In the genomic region with DNA sequence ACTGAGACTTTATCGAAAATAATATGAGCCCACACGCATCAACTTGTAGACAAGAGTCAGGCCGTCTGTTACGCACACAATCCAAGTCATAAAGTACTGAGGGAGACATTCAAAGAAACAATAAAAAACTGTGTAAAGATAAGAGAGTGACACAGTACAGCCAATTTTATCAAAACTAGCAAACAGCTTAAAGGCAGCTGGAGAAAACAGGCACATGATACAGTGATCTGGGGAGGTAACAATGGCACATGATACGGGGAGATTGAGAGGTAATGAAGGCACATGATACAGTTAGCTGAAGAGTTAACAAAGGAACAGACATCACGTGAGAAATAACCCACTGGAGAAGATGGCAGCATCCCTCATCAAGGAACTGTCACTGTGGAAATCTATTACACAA, we compare ENCODE assay signal across 22 mouse cellular contexts. TPM values are rescaled to one million over a fixed set of nuclear protein-coding genes. Genes with fewer than 3 reads are reported as not detected.
DNase-seq lines count a peak whose midpoint lies in the region; ATAC-seq and TF ChIP-seq lines count a peak whose summit lies in the region.
"Had no signal": no experiment of that assay in that cellular context is flagged by ENCODE, and none has a peak within 500 bp of the region (broad histone marks: within the 10 kb centered on the region; RNA-seq: fewer than 3 reads in every experiment).

No protein-coding gene starts in this region.

- no peak for ATAC-seq in kidney, postnatal 0 days (replicated peaks; ENCODE audit: low FRiP score, low read depth)
- ATAC-seq in intestine, embryonic 15.5 days = peak; percentile 72
- peak; percentile 45 for ATAC-seq in intestine, postnatal 0 days
- ATAC-seq: activated CD4-positive, CD25-positive, alpha-beta regulatory T cell, adult 4 months; forebrain, embryonic 13.5 days; forebrain, embryonic 15.5 days; Patski had no signal

- H3K9ac ChIP-seq in kidney, postnatal 0 days (ENCODE audit: low read depth, low read length) = no peak overlapping the region
- H3K9ac ChIP-seq in MEL (ENCODE audit: control insufficient read depth, low read depth, low read length, poor library complexity, severe bottlenecking) = no peak overlapping the region
- H3K9ac ChIP-seq in intestine, embryonic 15.5 days = no peak overlapping the region
- H3K9ac ChIP-seq in intestine, postnatal 0 days (ENCODE audit: low read depth, low read length) = no peak overlapping the region
- H3K9ac ChIP-seq: embryonic facial prominence, embryonic 12.5 days; forebrain, embryonic 13.5 days; forebrain, embryonic 15.5 days had no signal

- no peak for TF ChIP-seq CTCF in kidney, postnatal 0 days (IDR thresholded peaks at IDR 0.05; ENCODE audit: low read depth)
- TF ChIP-seq CTCF in MEL (IDR thresholded peaks at IDR 0.05 in 2 of 3, conservative IDR thresholded peaks at IDR 0.05 in 1 of 3; ENCODE audit: control insufficient read depth in 1 of 3, insufficient read depth in 1 of 3, low read depth in 2 of 3, low read length in 3 of 3, poor library complexity in 1 of 3, severe bottlenecking in 1 of 3) = no peak
- no peak for TF ChIP-seq CTCF in intestine, postnatal 0 days (IDR thresholded peaks at IDR 0.05; ENCODE audit: low read depth)
- TF ChIP-seq CTCF in lung, adult 2 months (IDR thresholded peaks at IDR 0.05; ENCODE audit: insufficient read depth, low read length) = no peak

- 65% methylated on average over 6 of the region's 6 CpGs for WGBS in kidney, postnatal 0 days
- WGBS in intestine, embryonic 15.5 days = 59% methylated on average over 6 of the region's 6 CpGs
- WGBS in intestine, postnatal 0 days = 30% methylated on average over 6 of the region's 6 CpGs
- 71% methylated on average over 6 of the region's 6 CpGs for WGBS in lung, adult 2 months

- no peaks in the 10 kb centered on the region for H3K36me3 ChIP-seq in kidney, postnatal 0 days (ENCODE audit: insufficient read depth, low read length)
- peaks cover 0 to 13% of the 10 kb centered on the region in 2 experiments; a peak in 2 of 4 replicates for H3K36me3 ChIP-seq in MEL (ENCODE audit: control insufficient read depth in 1 of 2, insufficient read depth in 2 of 2, low read length in 2 of 2)
- H3K36me3 ChIP-seq in intestine, embryonic 15.5 days = no peaks in the 10 kb centered on the region
- no peaks in the 10 kb centered on the region for H3K36me3 ChIP-seq in intestine, postnatal 0 days (ENCODE audit: control insufficient read depth, insufficient read depth)
- H3K36me3 ChIP-seq: embryonic facial prominence, embryonic 10.5 days; embryonic facial prominence, embryonic 12.5 days; forebrain, embryonic 15.5 days had no signal

- TF ChIP-seq RAD21 in MEL (IDR thresholded peaks at IDR 0.05; ENCODE audit: low read depth, low read length) = no peak

- DNase-seq in kidney, postnatal 0 days (ENCODE audit: low spot score) = no peak
- no peak for DNase-seq in kidney, adult 8-10 months
- peak; percentile 56 for DNase-seq in MEL (ENCODE audit: low read depth, low spot score)
- no peak for DNase-seq in lung, adult 2 months
- DNase-seq in right cerebral cortex, adult 18-20 months = no peak
- no peak for DNase-seq in thymus, postnatal 25 days
- DNase-seq: adrenal gland, adult 8-10 months; adrenal gland, postnatal 14 days; adrenal gland, postnatal 36 days; cerebellum, adult 11-12 months; cerebellum, adult 2 months; cerebellum, adult 9-10 months; cerebellum, postnatal 10 days; cerebellum, postnatal 25 days had no signal

- peak; percentile 60 to 69 for TF ChIP-seq EP300 in MEL (IDR thresholded peaks at IDR 0.05; ENCODE audit: low read depth in 1 of 2, low read length in 2 of 2)

- H3K4me2 ChIP-seq in kidney, postnatal 0 days (ENCODE audit: low read length) = no peak overlapping the region
- no peak overlapping the region for H3K4me2 ChIP-seq in intestine, embryonic 15.5 days (replicated peaks)
- H3K4me2 ChIP-seq in intestine, postnatal 0 days (replicated peaks; ENCODE audit: low read depth) = no peak overlapping the region
- H3K4me2 ChIP-seq: embryonic facial prominence, embryonic 12.5 days; forebrain, embryonic 13.5 days; forebrain, embryonic 15.5 days had no signal

- no peaks in the 10 kb centered on the region for H3K79me2 ChIP-seq in MEL (ENCODE audit: control insufficient read depth, insufficient read depth, low read length, poor library complexity)

- no peak overlapping the region for H3K4me3 ChIP-seq in kidney, postnatal 0 days (replicated peaks; ENCODE audit: low read depth, low read length)
- no peak overlapping the region; a peak in 1 of 4 replicates for H3K4me3 ChIP-seq in MEL (ENCODE audit: control insufficient read depth in 1 of 2, insufficient read depth in 1 of 2, low read depth in 2 of 2, low read length in 2 of 2)
- H3K4me3 ChIP-seq in intestine, embryonic 15.5 days (replicated peaks) = no peak overlapping the region
- no peak overlapping the region for H3K4me3 ChIP-seq in intestine, postnatal 0 days (ENCODE audit: low read depth, low read length)
- H3K4me3 ChIP-seq in lung, adult 2 months (replicated peaks; ENCODE audit: extremely low read depth, low read depth, low read length) = no peak overlapping the region
- H3K4me3 ChIP-seq: embryonic facial prominence, embryonic 10.5 days; embryonic facial prominence, embryonic 12.5 days; forebrain, embryonic 13.5 days; forebrain, embryonic 15.5 days had no signal

- 0 out of 2 replicates have a peak overlapping the region, but pooled peaks have one; percentile 2 for H3K27ac ChIP-seq in kidney, postnatal 0 days
- H3K27ac ChIP-seq in MEL (ENCODE audit: control insufficient read depth, low read depth, low read length) = peak overlapping the region; percentile 44
- no peak overlapping the region for H3K27ac ChIP-seq in intestine, embryonic 15.5 days
- H3K27ac ChIP-seq in intestine, postnatal 0 days (ENCODE audit: low read depth, low read length) = no peak overlapping the region; the same call in 1 of the 2 replicates
- H3K27ac ChIP-seq: embryonic facial prominence, embryonic 10.5 days; embryonic facial prominence, embryonic 12.5 days; forebrain, embryonic 13.5 days; forebrain, embryonic 15.5 days had no signal

- H3K27me3 ChIP-seq in kidney, postnatal 0 days (ENCODE audit: insufficient read depth, low read length) = no peaks in the 10 kb centered on the region
- H3K27me3 ChIP-seq in MEL (ENCODE audit: control insufficient read depth in 1 of 2, insufficient read depth in 2 of 2, low read length in 2 of 2) = no peaks in the 10 kb centered on the region
- H3K27me3 ChIP-seq in intestine, embryonic 15.5 days (replicated peaks) = no peaks in the 10 kb centered on the region
- no peaks in the 10 kb centered on the region for H3K27me3 ChIP-seq in intestine, postnatal 0 days (replicated peaks; ENCODE audit: control insufficient read depth, insufficient read depth, low read length)
- H3K27me3 ChIP-seq: embryonic facial prominence, embryonic 12.5 days; forebrain, embryonic 13.5 days; forebrain, embryonic 15.5 days had no signal

- no peaks in the 10 kb centered on the region for H3K4me1 ChIP-seq in kidney, postnatal 0 days (replicated peaks; ENCODE audit: insufficient read depth, low read length)
- H3K4me1 ChIP-seq in MEL (ENCODE audit: control insufficient read depth in 1 of 2, insufficient read depth in 2 of 2, low read length in 2 of 2) = peaks cover 0 to 16% of the 10 kb centered on the region in 2 experiments; a peak in 2 of 4 replicates
- H3K4me1 ChIP-seq in intestine, embryonic 15.5 days (replicated peaks) = no peaks in the 10 kb centered on the region
- H3K4me1 ChIP-seq in intestine, postnatal 0 days (replicated peaks; ENCODE audit: control insufficient read depth, insufficient read depth, low read length) = peaks cover 2% of the 10 kb centered on the region; the same call in 1 of the 2 replicates
- no peaks in the 10 kb centered on the region for H3K4me1 ChIP-seq in lung, adult 2 months (ENCODE audit: control insufficient read depth, insufficient read depth, low read length)
- H3K4me1 ChIP-seq: forebrain, embryonic 13.5 days; forebrain, embryonic 15.5 days had no signal

- TF ChIP-seq POLR2A in MEL (IDR thresholded peaks at IDR 0.05; ENCODE audit: control insufficient read depth in 1 of 2, insufficient read depth in 1 of 2, low read depth in 1 of 2, low read length in 2 of 2, poor library complexity in 1 of 2) = no peak
- no peak for TF ChIP-seq POLR2A in lung, adult 2 months (IDR thresholded peaks at IDR 0.05; ENCODE audit: borderline replicate concordance, extremely low read depth, low read depth, low read length)

- H3K9me3 ChIP-seq in kidney, postnatal 0 days (replicated peaks; ENCODE audit: low read length) = no peaks in the 10 kb centered on the region
- H3K9me3 ChIP-seq in MEL (replicated peaks; ENCODE audit: insufficient read depth, low read length) = no peaks in the 10 kb centered on the region
- no peaks in the 10 kb centered on the region for H3K9me3 ChIP-seq in intestine, embryonic 15.5 days
- no peaks in the 10 kb centered on the region for H3K9me3 ChIP-seq in intestine, postnatal 0 days (ENCODE audit: control insufficient read depth)
- H3K9me3 ChIP-seq: embryonic facial prominence, embryonic 10.5 days; embryonic facial prominence, embryonic 12.5 days; forebrain, embryonic 13.5 days; forebrain, embryonic 15.5 days had no signal

TF ChIP-seq in MEL, 35 proteins besides CTCF, POLR2A, EP300 and RAD21 (continues in another document):
- TF ChIP-seq TBP (IDR thresholded peaks at IDR 0.05; ENCODE audit: low read depth, low read length) (0 out of 2 replicates have a peak, but pooled peaks have one; percentile 27), CHD1 (IDR thresholded peaks at IDR 0.05; ENCODE audit: low read depth, low read length) (no peak), MYC (IDR thresholded peaks at IDR 0.05; ENCODE audit: low read depth, low read length) (0 out of 2 replicates have a peak, but pooled peaks have one; percentile 32), SMC3 (IDR thresholded peaks at IDR 0.05; ENCODE audit: low read depth, low read length) (no peak), MEF2A (IDR thresholded peaks at IDR 0.05; ENCODE audit: extremely low read depth, insufficient replicate concordance, low read depth, low read length, poor library complexity, severe bottlenecking) (no peak), MYB (IDR thresholded peaks at IDR 0.05; ENCODE audit: low read depth, low read length) (no peak), HCFC1 (IDR thresholded peaks at IDR 0.05; ENCODE audit: low read depth, low read length) (no peak), MXI1 (IDR thresholded peaks at IDR 0.05; ENCODE audit: low read depth, low read length) (peak; percentile 40; the same call in 1 of the 2 replicates), MAZ (IDR thresholded peaks at IDR 0.05; ENCODE audit: low read depth, low read length) (no peak), GATA1 (IDR thresholded peaks at IDR 0.05; ENCODE audit: low read depth, low read length) (peak; percentile 67)

RNA-seq across cellular contexts. Expression of a gene that starts 31.6 kb away (rescaled TPM):
- polyA plus RNA-seq in kidney, postnatal 0 days (2015; fragmentation: Nextera tagmentation; extraction: Ambion mirVana) = 83.4 and 87.7 TPM in 2 replicates
- 89.6 and 94.0 TPM in 2 replicates for total RNA-seq in MEL (2012; rRNA removed)
- polyA plus RNA-seq in MEL (2012; ENCODE audit: insufficient read depth in 1 of 2, insufficient read length in 2 of 2, low read depth in 1 of 2, low replicate concordance in 2 of 2, missing spikeins in 1 of 2) = 100 to 1,000 TPM in 1 of 2 experiments, not detected in 1; 109 TPM
- polyA plus RNA-seq in intestine, embryonic 15.5 days (2015; fragmentation: Nextera tagmentation; extraction: Ambion mirVana) = 100 and 101 TPM in 2 replicates
- polyA plus RNA-seq in intestine, postnatal 0 days (2015; fragmentation: Nextera tagmentation; extraction: Ambion mirVana) = 37.8 and 38.5 TPM in 2 replicates
- 27.8 and 35.6 TPM in 2 replicates for polyA plus RNA-seq in lung, adult 2 months (2012; rRNA removed)

Comparison
In these comparisons a context has a peak if more than half of its experiments do, and no peak if none do; other contexts are left out.
1. H3K27ac ChIP-seq: peak in kidney, postnatal 0 days (single experiment) and MEL (single experiment); none in intestine, embryonic 15.5 days (single experiment) and intestine, postnatal 0 days (single experiment).